Mouse (Mus musculus): Measurements from ENCODE around the gene C1rl.
"Not testable (repeated sequence)": the region's sequence is repeated elsewhere in the genome, so short reads cannot be mapped to it uniquely, and the experiment has no call there.

The C1rl gene

GRCm38 (mm10) chr6:124505028-124505427, 12.1 kb downstream of the C1rl start:
- peak; percentile 25 for DNase-seq (ENCODE audit: low read depth)

- DNase-seq (ENCODE audit: low read depth) = no peak
These were observed 14.1 kb downstream of the C1rl start for GRCm38 (mm10) chr6:124506991-124507390.

- no peak for DNase-seq (ENCODE audit: low read depth)
These were observed 15.4 kb downstream of the C1rl start for GRCm38 (mm10) chr6:124508292-124508691.

GRCm38 (mm10) chr6:124509192-124509591, 16.3 kb downstream of the C1rl start:
- DNase-seq (ENCODE audit: low read depth) = not testable (repeated sequence)

- DNase-seq (ENCODE audit: low read depth) = no peak
These were observed 19.0 kb downstream of the C1rl start for GRCm38 (mm10) chr6:124511936-124512335.

GRCm38 (mm10) chr6:124512355-124512836, 19.5 kb downstream of the C1rl start, which contains the start of gene C1ra:
Gene C1ra (plus strand): TSS chr6:124512405.
- DNase-seq (ENCODE audit: low read depth) = peak; percentile 26

- DNase-seq (ENCODE audit: low read depth) = not testable (repeated sequence)
These were observed 24.8 kb downstream of the C1rl start for GRCm38 (mm10) chr6:124517733-124518132.

- not testable (repeated sequence) for DNase-seq (ENCODE audit: low read depth)
These were observed 29.2 kb downstream of the C1rl start for GRCm38 (mm10) chr6:124522082-124522481.

GRCm38 (mm10) chr6:124527881-124528280, 35.0 kb downstream of the C1rl start:
- no peak for DNase-seq (ENCODE audit: low read depth)

GRCm38 (mm10) chr6:124531077-124531476, 38.2 kb downstream of the C1rl start:
- DNase-seq (ENCODE audit: low read depth) = no peak

GRCm38 (mm10) chr6:124536125-124536829, 43.4 kb downstream of the C1rl start:
- DNase-seq (ENCODE audit: low read depth) = not testable (repeated sequence)

- DNase-seq (ENCODE audit: low read depth) = not testable (repeated sequence)
These were observed 48.3 kb downstream of the C1rl start for GRCm38 (mm10) chr6:124541176-124541575.

GRCm38 (mm10) chr6:124542284-124542683, 49.4 kb downstream of the C1rl start, which contains the start of gene C1s1:
Gene C1s1 (minus strand): TSS chr6:124542359.
- DNase-seq (ENCODE audit: low read depth) = peak; percentile 20

GRCm38 (mm10) chr6:124544466-124544865, 51.6 kb downstream of the C1rl start:
- DNase-seq (ENCODE audit: low read depth) = no peak

GRCm38 (mm10) chr6:124545425-124545824, 52.5 kb downstream of the C1rl start:
- DNase-seq (ENCODE audit: low read depth) = no peak

GRCm38 (mm10) chr6:124547979-124548378, 55.1 kb downstream of the C1rl start:
- DNase-seq (ENCODE audit: low read depth) = not testable (repeated sequence)

GRCm38 (mm10) chr6:124549023-124549550, 56.2 kb downstream of the C1rl start:
- DNase-seq (ENCODE audit: low read depth) = no peak

GRCm38 (mm10) chr6:124552766-124553165, 59.9 kb downstream of the C1rl start:
- DNase-seq (ENCODE audit: low read depth) = no peak

GRCm38 (mm10) chr6:124555956-124556355, 63.0 kb downstream of the C1rl start:
- DNase-seq (ENCODE audit: low read depth) = not testable (repeated sequence)

All from c-Kit-positive CD71-negative TER-119-negative erythroid progenitor cells, embryonic 14.5 days (primary cell).